Mouse (Mus musculus): Measurements from ENCODE around the gene Creld2. TPM values are rescaled to one million over a fixed set of nuclear protein-coding genes. Genes with fewer than 3 reads are reported as not detected.

Gene Creld2
- polyA plus RNA-seq, 1 experiment from 2014 or later = 59.6 TPM

DNA sequence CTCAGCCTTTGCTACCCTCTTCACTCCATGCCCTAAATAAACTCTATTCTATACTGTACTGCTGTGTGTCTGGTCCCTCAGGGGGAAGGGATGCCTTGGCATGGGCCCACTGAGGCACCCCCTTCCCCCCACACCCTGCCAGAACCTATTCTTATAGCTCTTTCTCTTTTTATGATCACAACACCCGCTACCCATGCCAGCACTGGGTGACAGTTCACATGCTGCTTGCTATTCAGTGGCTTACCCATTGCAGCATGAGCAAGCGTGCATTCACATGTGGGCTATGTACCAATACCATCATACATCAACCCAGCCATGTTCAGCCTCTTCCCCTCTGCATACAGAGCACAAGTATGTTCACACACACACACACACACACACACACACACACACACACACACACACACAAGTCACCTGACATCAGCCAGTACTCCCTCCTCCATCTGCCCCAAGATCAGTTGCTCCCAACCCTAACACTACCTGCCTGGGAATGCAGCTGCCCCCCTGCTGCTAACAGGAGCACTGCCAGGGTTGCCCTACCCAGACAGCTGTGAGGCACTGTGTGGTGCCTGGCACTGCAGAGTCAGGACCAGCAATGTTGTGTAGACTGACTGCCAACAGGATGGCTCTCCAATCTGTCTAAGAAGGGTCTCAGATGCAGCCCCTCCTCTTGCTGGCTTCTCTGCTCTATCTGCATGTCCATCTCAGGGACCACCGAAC is 22.3 kb downstream of the Creld2 start:
- peaks cover 11% of the 10 kb centered on the region for H3K4me1 ChIP-seq (ENCODE audit: control insufficient read depth, insufficient read depth, low read length)
- H3K27ac ChIP-seq (ENCODE audit: low read length) = no peak overlapping the region
- WGBS = 79% methylated on average over 3 of the region's 3 CpGs
- no peaks in the 10 kb centered on the region for H3K9me3 ChIP-seq (ENCODE audit: control insufficient read depth, low read depth, low read length)
- H3K4me3 ChIP-seq (ENCODE audit: low read depth, low read length) = no peak overlapping the region
- H3K27me3 ChIP-seq (ENCODE audit: control insufficient read depth, insufficient read depth, low read length) = no peaks in the 10 kb centered on the region
- ATAC-seq (ENCODE audit: insufficient number of reproducible peaks, insufficient read depth, low FRiP score, low read depth) = no peak
- H3K9ac ChIP-seq (replicated peaks; ENCODE audit: low read depth, low read length) = no peak overlapping the region
- no peak overlapping the region for H3K4me2 ChIP-seq (replicated peaks; ENCODE audit: low read depth, low read length)
- H3K36me3 ChIP-seq (ENCODE audit: control insufficient read depth, insufficient read depth, low read length) = no peaks in the 10 kb centered on the region

DNA sequence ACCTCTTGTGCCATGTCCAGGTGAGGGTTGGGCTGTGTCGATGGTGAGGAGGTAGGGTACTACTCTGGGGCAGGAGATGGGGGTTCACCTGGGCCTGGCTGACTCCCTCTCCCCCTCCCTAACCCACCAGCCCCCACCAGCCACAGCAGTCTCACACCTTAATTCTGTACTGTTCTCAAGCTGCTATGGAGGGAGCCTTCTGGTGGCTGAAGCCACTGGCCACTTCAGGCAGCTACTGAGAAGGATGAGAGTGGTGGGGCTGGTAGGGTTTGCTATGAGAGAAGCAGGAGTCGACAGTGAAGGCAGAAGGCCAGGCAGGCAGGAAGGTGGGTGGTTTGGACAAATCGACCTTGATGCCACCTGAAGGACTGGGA is 22.8 kb downstream of the Creld2 start:
- Histone ChIP-seq H3K36me3 (ENCODE audit: control insufficient read depth, insufficient read depth, low read length) (no peaks in the 10 kb centered on the region), H3K27ac (ENCODE audit: low read length) (no peak overlapping the region), H3K9ac (replicated peaks; ENCODE audit: low read depth, low read length) (no peak overlapping the region), H3K4me2 (replicated peaks; ENCODE audit: low read depth, low read length) (no peak overlapping the region), H3K4me1 (ENCODE audit: control insufficient read depth, insufficient read depth, low read length) (peaks cover 10% of the 10 kb centered on the region), H3K4me3 (ENCODE audit: low read depth, low read length) (no peak overlapping the region), H3K9me3 (ENCODE audit: control insufficient read depth, low read depth, low read length) (no peaks in the 10 kb centered on the region), H3K27me3 (ENCODE audit: control insufficient read depth, insufficient read depth, low read length) (no peaks in the 10 kb centered on the region)
- ATAC-seq (ENCODE audit: insufficient number of reproducible peaks, insufficient read depth, low FRiP score, low read depth) = no peak
- 69% methylated on average over 3 of the region's 3 CpGs for WGBS

DNA sequence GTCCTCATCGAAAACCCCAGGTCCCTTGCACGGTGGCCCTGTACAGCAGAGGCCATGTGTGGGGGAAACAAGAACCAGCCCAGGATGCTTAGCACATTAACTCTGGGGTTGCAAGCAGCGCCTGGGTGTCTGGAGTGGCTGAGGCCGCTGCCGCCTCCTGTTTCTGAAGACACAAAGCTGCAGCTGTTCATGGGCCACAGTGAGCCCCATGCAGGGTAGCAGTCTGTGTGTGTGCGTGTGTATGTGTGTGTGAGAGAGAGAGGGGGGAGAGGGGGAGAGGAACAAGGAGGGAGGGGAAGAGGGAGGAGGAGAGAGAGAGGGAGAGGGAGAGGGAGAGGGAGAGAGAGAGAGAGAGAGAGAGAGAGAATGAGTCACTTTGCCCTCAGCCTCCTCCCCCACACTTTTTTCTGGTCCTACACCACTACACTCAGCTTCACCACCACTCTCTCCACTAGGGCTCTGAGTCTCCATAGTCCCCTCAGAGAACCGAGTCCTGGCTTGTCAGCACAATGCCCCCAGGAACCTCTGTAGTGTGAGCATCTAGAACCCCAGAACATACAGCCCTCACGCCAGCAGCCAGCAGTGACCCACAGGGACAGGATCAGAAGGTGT is 24.1 kb downstream of the Creld2 start:
- 31% methylated on average over 8 of the region's 8 CpGs for WGBS

GRCm38 (mm10) chr15:88844966-88845365 is 25.5 kb downstream of the Creld2 start:
- Histone ChIP-seq H3K27me3 (ENCODE audit: control insufficient read depth, insufficient read depth, low read length) (no peaks in the 10 kb centered on the region), H3K9me3 (ENCODE audit: control insufficient read depth, low read depth, low read length) (no peaks in the 10 kb centered on the region), H3K36me3 (ENCODE audit: control insufficient read depth, insufficient read depth, low read length) (no peaks in the 10 kb centered on the region), H3K27ac (ENCODE audit: low read length) (no peak overlapping the region), H3K4me1 (ENCODE audit: control insufficient read depth, insufficient read depth, low read length) (peaks cover under 1% of the 10 kb centered on the region; the same call in 1 of the 2 replicates), H3K4me3 (ENCODE audit: low read depth, low read length) (no peak overlapping the region), H3K4me2 (replicated peaks; ENCODE audit: low read depth, low read length) (no peak overlapping the region), H3K9ac (replicated peaks; ENCODE audit: low read depth, low read length) (no peak overlapping the region)
- no peak for ATAC-seq (ENCODE audit: insufficient number of reproducible peaks, insufficient read depth, low FRiP score, low read depth)
- WGBS = 91% methylated on average over 7 of the region's 7 CpGs

More for the DNA sequence above, 24.1 kb downstream of the Creld2 start:
- H3K27me3 ChIP-seq (ENCODE audit: control insufficient read depth, insufficient read depth, low read length) = no peaks in the 10 kb centered on the region
- no peaks in the 10 kb centered on the region for H3K9me3 ChIP-seq (ENCODE audit: control insufficient read depth, low read depth, low read length)
- no peak overlapping the region for H3K9ac ChIP-seq (replicated peaks; ENCODE audit: low read depth, low read length)
- H3K4me3 ChIP-seq (ENCODE audit: low read depth, low read length) = no peak overlapping the region
- H3K36me3 ChIP-seq (ENCODE audit: control insufficient read depth, insufficient read depth, low read length) = no peaks in the 10 kb centered on the region
- 0 out of 2 replicates have a peak overlapping the region, but pooled peaks have one; percentile 15 for H3K27ac ChIP-seq (ENCODE audit: low read length)
- peak; percentile 19; the same call in 1 of the 2 replicates for ATAC-seq (ENCODE audit: insufficient number of reproducible peaks, insufficient read depth, low FRiP score, low read depth)
- peaks cover 5% of the 10 kb centered on the region for H3K4me1 ChIP-seq (ENCODE audit: control insufficient read depth, insufficient read depth, low read length)
- no peak overlapping the region for H3K4me2 ChIP-seq (replicated peaks; ENCODE audit: low read depth, low read length)

DNA sequence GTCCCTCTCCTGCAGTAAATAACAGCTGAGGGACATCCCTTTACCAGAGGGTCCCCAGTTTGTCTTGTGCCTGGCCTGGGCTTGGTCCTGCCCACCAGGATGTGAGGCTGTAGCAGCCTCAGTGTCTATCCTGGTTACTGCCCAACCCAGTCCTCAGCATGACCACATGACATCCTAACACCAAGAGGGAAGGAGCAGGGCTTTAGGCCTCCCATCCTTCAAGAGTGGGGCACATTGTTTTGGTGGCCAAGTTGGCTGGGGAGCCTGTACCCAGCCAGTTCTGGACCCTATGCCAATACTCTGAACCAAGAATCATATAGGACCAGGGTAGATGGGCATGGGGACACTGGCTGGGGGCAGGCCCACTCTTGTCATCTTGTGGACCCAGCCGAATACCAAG is 29.2 kb downstream of the Creld2 start:
- Histone ChIP-seq H3K27me3 (ENCODE audit: control insufficient read depth, insufficient read depth, low read length) (no peaks in the 10 kb centered on the region), H3K4me1 (ENCODE audit: control insufficient read depth, insufficient read depth, low read length) (peaks cover 18% of the 10 kb centered on the region; the same call in 1 of the 2 replicates), H3K4me2 (replicated peaks; ENCODE audit: low read depth, low read length) (no peak overlapping the region), H3K9ac (replicated peaks; ENCODE audit: low read depth, low read length) (no peak overlapping the region), H3K9me3 (ENCODE audit: control insufficient read depth, low read depth, low read length) (no peaks in the 10 kb centered on the region), H3K27ac (ENCODE audit: low read length) (no peak overlapping the region), H3K4me3 (ENCODE audit: low read depth, low read length) (no peak overlapping the region), H3K36me3 (ENCODE audit: control insufficient read depth, insufficient read depth, low read length) (no peaks in the 10 kb centered on the region)
- ATAC-seq (ENCODE audit: insufficient number of reproducible peaks, insufficient read depth, low FRiP score, low read depth) = no peak
- WGBS = 100% methylated on average over 1 of the region's 1 CpGs

DNA sequence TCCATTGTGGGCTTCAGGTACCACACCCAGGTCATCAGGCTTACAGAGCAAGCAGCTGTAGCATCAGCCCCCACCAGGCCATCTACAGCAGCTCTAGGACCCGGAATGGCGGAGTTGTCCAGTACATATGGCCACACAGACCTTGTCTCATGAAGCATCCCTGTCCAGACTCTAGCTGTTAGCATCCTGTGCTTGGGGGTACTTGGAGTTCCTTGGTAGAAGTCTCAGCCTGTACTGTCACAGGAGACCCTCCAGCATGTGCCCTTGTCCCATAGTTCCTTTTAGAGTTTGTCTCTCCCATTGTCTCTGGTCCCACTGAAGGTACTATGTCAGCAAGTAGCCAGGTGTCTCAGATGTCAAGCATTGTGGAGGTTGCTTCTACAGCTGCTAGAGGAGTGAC is 30.2 kb downstream of the Creld2 start:
- Histone ChIP-seq H3K27ac (ENCODE audit: low read length) (peak overlapping the region; percentile 70; the same call in 1 of the 2 replicates), H3K36me3 (ENCODE audit: control insufficient read depth, insufficient read depth, low read length) (no peaks in the 10 kb centered on the region), H3K4me2 (replicated peaks; ENCODE audit: low read depth, low read length) (no peak overlapping the region), H3K9ac (replicated peaks; ENCODE audit: low read depth, low read length) (no peak overlapping the region), H3K9me3 (ENCODE audit: control insufficient read depth, low read depth, low read length) (no peaks in the 10 kb centered on the region), H3K27me3 (ENCODE audit: control insufficient read depth, insufficient read depth, low read length) (no peaks in the 10 kb centered on the region), H3K4me1 (ENCODE audit: control insufficient read depth, insufficient read depth, low read length) (peaks cover 23% of the 10 kb centered on the region; the same call in 1 of the 2 replicates), H3K4me3 (ENCODE audit: low read depth, low read length) (no peak overlapping the region)
- no peak for ATAC-seq (ENCODE audit: insufficient number of reproducible peaks, insufficient read depth, low FRiP score, low read depth)
- WGBS = 93% methylated on average over 2 of the region's 2 CpGs

GRCm38 (mm10) chr15:88850146-88850826 is 30.8 kb downstream of the Creld2 start:
- H3K36me3 ChIP-seq (ENCODE audit: control insufficient read depth, insufficient read depth, low read length) = no peaks in the 10 kb centered on the region
- H3K9ac ChIP-seq (replicated peaks; ENCODE audit: low read depth, low read length) = no peak overlapping the region
- H3K4me1 ChIP-seq (ENCODE audit: control insufficient read depth, insufficient read depth, low read length) = peaks cover 30% of the 10 kb centered on the region; the same call in 1 of the 2 replicates
- H3K4me3 ChIP-seq (ENCODE audit: low read depth, low read length) = no peak overlapping the region
- no peaks in the 10 kb centered on the region for H3K9me3 ChIP-seq (ENCODE audit: control insufficient read depth, low read depth, low read length)
- peak; percentile 66 for ATAC-seq (ENCODE audit: insufficient number of reproducible peaks, insufficient read depth, low FRiP score, low read depth)
- H3K27ac ChIP-seq (ENCODE audit: low read length) = peak overlapping the region; percentile 70
- H3K4me2 ChIP-seq (replicated peaks; ENCODE audit: low read depth, low read length) = no peak overlapping the region
- WGBS = 51% methylated on average over 10 of the region's 10 CpGs
- no peaks in the 10 kb centered on the region for H3K27me3 ChIP-seq (ENCODE audit: control insufficient read depth, insufficient read depth, low read length)

GRCm38 (mm10) chr15:88851076-88851475 is 31.6 kb downstream of the Creld2 start:
- Histone ChIP-seq H3K27ac (ENCODE audit: low read length) (peak overlapping the region; percentile 70), H3K36me3 (ENCODE audit: control insufficient read depth, insufficient read depth, low read length) (no peaks in the 10 kb centered on the region), H3K4me3 (ENCODE audit: low read depth, low read length) (no peak overlapping the region), H3K27me3 (ENCODE audit: control insufficient read depth, insufficient read depth, low read length) (no peaks in the 10 kb centered on the region), H3K4me1 (ENCODE audit: control insufficient read depth, insufficient read depth, low read length) (peaks cover 34% of the 10 kb centered on the region; the same call in 1 of the 2 replicates), H3K9me3 (ENCODE audit: control insufficient read depth, low read depth, low read length) (no peaks in the 10 kb centered on the region), H3K9ac (replicated peaks; ENCODE audit: low read depth, low read length) (no peak overlapping the region), H3K4me2 (replicated peaks; ENCODE audit: low read depth, low read length) (no peak overlapping the region)
- 30% methylated on average over 3 of the region's 3 CpGs for WGBS
- no peak for ATAC-seq (ENCODE audit: insufficient number of reproducible peaks, insufficient read depth, low FRiP score, low read depth)

Measured in stomach, embryonic 14.5 days (tissue).